Mouse (Mus musculus) embryonic facial prominence, embryonic 12.5 days (tissue): ENCODE data around the gene Cdh12. TPM values are rescaled to one million over a fixed set of nuclear protein-coding genes. Genes with fewer than 3 reads are reported as not detected.
"Not testable (repeated sequence)": the region's sequence is repeated elsewhere in the genome, so short reads cannot be mapped to it uniquely, and the experiment has no call there.

Source experiments
- ATAC-seq: fragments of 200-750 bp; cut with Nextera tagmentation; 2 replicates; pipeline ENCODE4 v1.8.0; 2017; ENCODE audit not compliant: insufficient number of reproducible peaks, insufficient read depth, low FRiP score, low TSS enrichment
- H3K27ac ChIP-seq: fragments of 300-500 bp; sonication (generic); 2 replicates; pipeline ENCODE4 v1.5.1; 2016; ENCODE audit warnings: mild to moderate bottlenecking
- H3K27me3 ChIP-seq: fragments of 300-500 bp; sonication (generic); 2 replicates; pipeline ENCODE4 v1.6.1; 2016; ENCODE audit warnings: mild to moderate bottlenecking, moderate library complexity
- H3K36me3 ChIP-seq: fragments of 300-500 bp; sonication (generic); 2 replicates; pipeline ENCODE4 v1.6.1; 2016; ENCODE audit warnings: mild to moderate bottlenecking
- H3K4me1 ChIP-seq: fragments of 300-500 bp; sonication (generic); 2 replicates; pipeline ENCODE4 v1.6.1; 2016
- H3K4me2 ChIP-seq: fragments of 300-500 bp; sonication (generic); replicated peaks from 2 replicates; pipeline ENCODE4 v1.6.1; 2016; ENCODE audit warnings: mild to moderate bottlenecking, moderate library complexity
- H3K4me3 ChIP-seq: fragments of 300-500 bp; sonication (generic); 2 replicates; pipeline ENCODE4 v1.5.1; 2016; ENCODE audit warnings: mild to moderate bottlenecking
- H3K9ac ChIP-seq: fragments of 300-500 bp; sonication (generic); 2 replicates; pipeline ENCODE4 v1.6.1; 2016; ENCODE audit warnings: mild to moderate bottlenecking, moderate library complexity
- H3K9me3 ChIP-seq: fragments of 300-500 bp; sonication (generic); 2 replicates; pipeline ENCODE4 v1.6.1; 2016; ENCODE audit warnings: mild to moderate bottlenecking, moderate library complexity
- WGBS: fragments of 180-500 bp; shearing (Covaris S2); methylation state at CpG from one replicate; pipeline ENCODE4 v1.1.7; 2016; 5-methylcytosine and 5-hydroxymethylcytosine counted together
- polyA plus RNA-seq: library from polyadenylated mRNA; unstranded; fragments of >200 nt; fragmentation: Nextera tagmentation; extraction: Ambion mirVana; gene quantifications from 2 replicates; pipeline ENCODE4 v1.2.1, GENCODE M21; 2016

Cdh12 gene
- polyA plus RNA-seq, 1 experiment from 2014 or later, result 0.91 TPM

DNA sequence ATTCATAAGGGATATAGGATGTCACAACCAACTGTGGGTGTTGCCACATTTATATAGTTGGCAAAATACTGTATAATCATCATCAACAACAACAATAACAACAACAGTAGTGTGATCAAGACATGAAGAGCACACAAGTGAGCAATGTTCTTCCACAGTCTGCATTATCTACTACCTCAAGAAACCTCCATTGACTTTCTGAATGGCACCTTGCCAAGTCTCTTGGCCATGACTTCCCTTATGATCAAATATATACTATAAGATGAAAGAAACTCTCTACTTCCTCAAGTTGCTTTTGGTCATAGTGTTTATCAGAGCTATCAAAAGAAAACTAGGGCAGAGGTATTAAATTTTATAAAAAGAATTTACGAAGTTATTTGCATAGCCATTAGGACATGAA lies 820.8 kb downstream of the Cdh12 start:
- ATAC-seq, result no peak

DNA sequence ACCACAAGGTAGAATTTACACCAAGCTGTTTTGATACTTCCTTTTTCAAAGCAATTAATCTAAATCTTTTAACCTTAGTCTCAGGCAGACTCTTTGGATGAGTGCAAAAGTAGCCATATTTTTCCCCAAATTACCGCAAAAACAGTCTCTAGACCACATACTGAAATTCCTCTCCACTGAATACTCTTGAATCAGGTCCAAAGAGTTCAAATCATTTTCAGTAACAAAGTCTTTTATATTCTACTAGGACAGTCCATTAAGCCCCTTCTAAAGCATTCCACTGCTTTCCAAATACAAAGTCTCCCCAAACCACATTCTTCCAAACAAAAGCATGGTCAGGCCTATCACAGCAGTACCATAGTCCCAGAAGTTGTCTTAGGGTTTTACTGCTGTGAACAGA lies 848.0 kb downstream of the Cdh12 start:
- WGBS, result 93% methylated on average over 1 of the region's 1 CpGs
- Histone ChIP-seq H3K27ac (no peak overlapping the region), H3K27me3 (no peaks in the 10 kb centered on the region), H3K9ac (no peak overlapping the region), H3K4me1 (no peaks in the 10 kb centered on the region), H3K36me3 (no peaks in the 10 kb centered on the region), H3K4me2 (no peak overlapping the region), H3K9me3 (no peaks in the 10 kb centered on the region), H3K4me3 (no peak overlapping the region)
- no peak for ATAC-seq

More for the DNA sequence above, 820.8 kb downstream of the Cdh12 start:
- Histone ChIP-seq H3K36me3 (no peaks in the 10 kb centered on the region), H3K27ac (no peak overlapping the region), H3K4me1 (no peaks in the 10 kb centered on the region), H3K4me3 (no peak overlapping the region), H3K4me2 (no peak overlapping the region), H3K9ac (no peak overlapping the region), H3K27me3 (no peaks in the 10 kb centered on the region), H3K9me3 (no peaks in the 10 kb centered on the region)
- 91% methylated on average over 1 of the region's 1 CpGs for WGBS

DNA sequence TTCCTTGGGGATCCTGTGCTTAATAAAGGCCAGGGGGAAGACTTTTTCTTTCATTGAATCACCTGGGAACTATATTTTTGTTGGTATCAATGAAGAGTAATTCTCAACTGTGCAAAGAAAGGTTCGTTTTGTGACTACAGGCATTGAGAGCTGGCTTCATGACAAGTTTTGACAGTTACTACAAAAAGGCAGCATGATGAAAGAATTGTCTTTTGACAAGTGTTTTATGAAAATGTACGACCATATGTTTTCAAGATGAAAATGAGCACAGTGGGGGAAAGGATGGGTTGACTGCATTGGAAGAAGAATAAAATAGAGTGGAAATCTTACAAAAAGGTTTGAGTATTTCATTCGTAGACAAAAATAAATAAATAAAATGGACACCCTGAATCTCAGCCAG lies 866.4 kb downstream of the Cdh12 start:
- Histone ChIP-seq H3K36me3 (no peaks in the 10 kb centered on the region), H3K27ac (no peak overlapping the region), H3K9me3 (no peaks in the 10 kb centered on the region), H3K4me2 (no peak overlapping the region), H3K9ac (no peak overlapping the region), H3K27me3 (no peaks in the 10 kb centered on the region), H3K4me3 (no peak overlapping the region), H3K4me1 (no peaks in the 10 kb centered on the region)
- WGBS, result 65% methylated on average over 3 of the region's 3 CpGs
- ATAC-seq, result no peak

DNA sequence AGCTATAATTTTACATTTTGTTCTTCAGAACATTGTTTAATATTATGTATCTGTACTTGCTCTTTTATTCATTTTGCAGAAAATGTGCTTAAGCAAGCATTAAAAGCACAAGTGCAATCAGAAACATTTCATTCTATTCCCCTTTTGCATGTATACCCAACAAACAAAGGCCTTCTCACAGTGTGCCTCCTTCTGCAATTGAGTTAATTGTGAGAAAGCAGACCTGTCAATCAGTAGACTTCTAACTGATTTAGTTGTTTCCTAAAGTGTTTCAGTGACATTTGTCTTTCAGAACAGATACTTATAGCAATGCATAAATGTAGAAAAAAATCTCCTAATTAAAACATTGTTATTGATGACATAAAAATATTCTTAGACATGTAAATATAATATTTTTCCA lies 894.8 kb downstream of the Cdh12 start:
- Histone ChIP-seq H3K9ac (no peak overlapping the region), H3K4me2 (no peak overlapping the region), H3K27ac (no peak overlapping the region), H3K4me1 (no peaks in the 10 kb centered on the region), H3K27me3 (no peaks in the 10 kb centered on the region), H3K4me3 (no peak overlapping the region), H3K36me3 (no peaks in the 10 kb centered on the region), H3K9me3 (no peaks in the 10 kb centered on the region)
- ATAC-seq, result no peak

DNA sequence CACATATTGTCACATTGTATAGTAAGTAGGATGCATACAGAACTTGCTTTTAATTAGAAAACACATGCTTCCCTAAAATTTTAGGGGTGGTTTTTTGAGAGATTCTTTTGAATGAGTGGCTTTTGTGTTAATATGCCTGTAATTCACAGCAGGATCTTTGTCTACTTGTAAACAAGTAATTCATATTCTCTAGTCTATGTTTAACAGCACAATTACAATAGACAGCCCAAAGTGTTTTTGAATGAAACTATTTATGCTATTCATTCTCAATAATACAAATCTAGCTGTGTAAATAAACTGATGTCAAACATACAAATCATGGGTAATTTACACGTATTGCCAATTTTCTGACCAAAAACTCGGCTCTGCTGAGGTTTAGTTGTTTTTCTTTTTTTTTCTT lies 895.3 kb downstream of the Cdh12 start:
- no peak for ATAC-seq
- Histone ChIP-seq H3K4me2 (no peak overlapping the region), H3K9ac (no peak overlapping the region), H3K9me3 (no peaks in the 10 kb centered on the region), H3K4me1 (no peaks in the 10 kb centered on the region), H3K27me3 (no peaks in the 10 kb centered on the region), H3K36me3 (no peaks in the 10 kb centered on the region), H3K4me3 (no peak overlapping the region), H3K27ac (no peak overlapping the region)
- 49% methylated on average over 2 of the region's 2 CpGs for WGBS

DNA sequence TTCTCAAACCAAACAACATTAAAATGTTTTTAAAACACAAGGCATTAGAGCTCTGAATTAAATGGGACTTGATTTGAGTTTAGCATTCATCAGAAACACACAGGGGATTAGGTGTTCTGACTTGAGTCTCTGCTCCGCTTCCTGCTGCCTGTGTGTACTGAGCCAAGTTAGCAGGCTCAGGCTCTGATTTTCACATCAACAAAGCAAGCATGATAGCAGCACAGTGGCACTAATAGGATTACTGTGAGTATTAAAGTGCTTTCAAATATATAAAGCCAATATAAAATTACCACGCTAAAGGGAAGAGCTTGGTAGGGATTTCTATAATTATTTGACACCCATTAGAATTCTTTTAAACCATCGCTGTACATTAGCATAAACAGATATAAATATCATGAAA lies 895.7 kb downstream of the Cdh12 start:
- Histone ChIP-seq H3K36me3 (no peaks in the 10 kb centered on the region), H3K4me3 (no peak overlapping the region), H3K4me1 (no peaks in the 10 kb centered on the region), H3K9ac (no peak overlapping the region), H3K27me3 (no peaks in the 10 kb centered on the region), H3K9me3 (no peaks in the 10 kb centered on the region), H3K4me2 (no peak overlapping the region), H3K27ac (no peak overlapping the region)
- 60% methylated on average over 3 of the region's 3 CpGs for WGBS
- no peak for ATAC-seq

DNA sequence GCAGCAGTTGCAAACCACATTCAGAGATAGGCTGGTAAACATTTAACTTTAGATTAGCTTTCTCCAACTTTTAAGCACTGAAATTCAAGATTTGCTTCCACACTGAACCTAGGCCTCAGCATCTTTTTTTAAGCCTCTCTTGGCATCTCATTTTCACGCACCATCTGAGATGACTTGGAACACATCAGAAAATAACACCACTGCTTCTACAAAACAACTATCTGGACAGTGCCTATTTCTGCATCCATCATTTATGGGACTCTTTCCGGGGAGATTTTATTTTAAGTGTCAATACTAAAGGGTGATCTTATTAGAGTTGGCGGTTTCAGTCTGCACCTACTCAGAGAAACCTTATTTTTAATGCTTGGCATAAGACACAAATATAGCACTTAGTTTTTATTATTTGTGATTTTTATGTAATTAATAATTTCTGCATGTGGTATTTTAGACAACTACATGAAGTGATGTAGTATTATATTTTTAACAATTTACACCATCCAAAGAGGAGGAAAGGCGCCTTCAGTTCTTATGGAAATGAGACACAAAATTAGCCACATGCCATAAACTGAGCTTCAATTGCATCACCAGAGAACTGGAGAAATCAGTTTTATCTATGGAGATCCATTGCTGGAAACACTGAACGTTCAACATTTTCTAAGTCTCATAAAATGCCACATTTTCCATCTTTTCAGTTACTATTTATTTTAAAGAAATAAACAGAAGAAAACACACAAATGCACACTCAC lies 906.5 kb downstream of the Cdh12 start:
- ATAC-seq, result no peak
- no peaks in the 10 kb centered on the region for H3K9me3 ChIP-seq
- H3K27me3 ChIP-seq, result no peaks in the 10 kb centered on the region
- 90% methylated on average over 5 of the region's 5 CpGs for WGBS
- no peaks in the 10 kb centered on the region for H3K36me3 ChIP-seq
- no peak overlapping the region for H3K9ac ChIP-seq
- no peak overlapping the region for H3K4me2 ChIP-seq
- H3K27ac ChIP-seq, result no peak overlapping the region
- H3K4me1 ChIP-seq, result no peaks in the 10 kb centered on the region
- H3K4me3 ChIP-seq, result no peak overlapping the region

DNA sequence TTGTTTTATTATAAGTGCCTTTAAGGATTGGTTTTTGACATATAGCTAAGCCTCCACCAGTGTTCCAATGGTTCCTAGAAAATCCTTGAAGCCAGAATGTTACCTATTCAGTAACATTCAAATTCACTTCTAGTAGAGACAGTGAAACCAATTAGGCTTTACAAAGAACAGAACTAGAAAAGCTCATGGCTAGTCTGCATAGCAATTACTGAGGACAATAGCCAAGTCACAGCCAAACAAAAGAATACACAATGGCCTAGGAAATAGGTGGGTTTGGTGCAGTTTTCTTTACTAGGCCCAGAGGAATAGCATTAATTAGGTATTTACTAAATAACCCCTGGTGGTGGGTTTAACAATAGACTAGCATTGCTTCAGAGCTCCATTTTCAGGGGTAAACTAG lies 917.3 kb downstream of the Cdh12 start:
- Histone ChIP-seq H3K4me1 (no peaks in the 10 kb centered on the region), H3K36me3 (no peaks in the 10 kb centered on the region), H3K27ac (no peak overlapping the region), H3K4me3 (no peak overlapping the region), H3K4me2 (no peak overlapping the region), H3K9ac (no peak overlapping the region), H3K9me3 (no peaks in the 10 kb centered on the region), H3K27me3 (no peaks in the 10 kb centered on the region)
- no peak for ATAC-seq

DNA sequence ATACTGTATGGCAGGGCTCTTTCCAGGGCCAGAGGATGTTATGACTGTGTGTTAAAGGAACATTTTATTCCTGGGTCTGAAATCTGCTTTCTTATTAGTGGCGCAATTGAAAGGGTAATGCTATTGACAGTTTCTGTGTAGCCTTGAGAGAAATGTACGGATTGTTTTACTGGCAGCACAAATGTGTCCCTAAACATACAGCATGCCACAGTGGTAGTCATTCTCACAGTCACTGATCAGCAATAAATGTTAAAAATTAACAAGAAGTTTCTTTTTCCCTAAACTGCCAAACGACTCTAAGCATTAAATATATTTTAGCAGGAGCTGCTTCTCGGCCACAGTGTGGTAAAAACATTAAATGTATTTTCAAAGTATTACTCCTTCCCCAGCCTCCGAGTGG lies 926.4 kb downstream of the Cdh12 start:
- ATAC-seq, result no peak
- no peak overlapping the region for H3K9ac ChIP-seq
- no peak overlapping the region for H3K4me3 ChIP-seq
- H3K27ac ChIP-seq, result no peak overlapping the region
- no peaks in the 10 kb centered on the region for H3K27me3 ChIP-seq
- 85% methylated on average over 5 of the region's 5 CpGs for WGBS
- no peaks in the 10 kb centered on the region for H3K36me3 ChIP-seq
- H3K9me3 ChIP-seq, result no peaks in the 10 kb centered on the region
- H3K4me2 ChIP-seq, result no peak overlapping the region
- no peaks in the 10 kb centered on the region for H3K4me1 ChIP-seq

DNA sequence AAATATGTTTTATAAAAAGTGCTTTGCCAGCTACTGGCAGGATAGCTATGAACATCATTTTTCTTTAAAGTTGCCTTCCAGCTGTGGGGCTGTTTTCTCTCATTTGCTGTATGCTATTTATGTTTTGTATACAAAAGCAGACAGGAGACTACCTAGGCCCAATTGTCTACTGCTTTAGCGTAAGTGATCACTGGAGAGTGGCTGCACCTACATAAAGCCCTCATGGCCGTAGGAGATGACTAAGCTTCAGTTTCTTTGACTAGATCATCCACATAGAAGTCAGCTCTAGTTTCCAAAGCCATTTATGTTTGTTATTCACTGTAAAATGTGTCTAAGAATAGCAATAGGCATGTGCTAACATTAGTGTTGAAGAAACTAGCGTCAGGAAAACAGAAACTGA lies 926.8 kb downstream of the Cdh12 start:
- Histone ChIP-seq H3K9ac (no peak overlapping the region), H3K4me1 (no peaks in the 10 kb centered on the region), H3K36me3 (no peaks in the 10 kb centered on the region), H3K27me3 (no peaks in the 10 kb centered on the region), H3K9me3 (no peaks in the 10 kb centered on the region), H3K4me3 (no peak overlapping the region), H3K27ac (no peak overlapping the region), H3K4me2 (no peak overlapping the region)
- no peak for ATAC-seq
- WGBS, result 74% methylated on average over 3 of the region's 3 CpGs

DNA sequence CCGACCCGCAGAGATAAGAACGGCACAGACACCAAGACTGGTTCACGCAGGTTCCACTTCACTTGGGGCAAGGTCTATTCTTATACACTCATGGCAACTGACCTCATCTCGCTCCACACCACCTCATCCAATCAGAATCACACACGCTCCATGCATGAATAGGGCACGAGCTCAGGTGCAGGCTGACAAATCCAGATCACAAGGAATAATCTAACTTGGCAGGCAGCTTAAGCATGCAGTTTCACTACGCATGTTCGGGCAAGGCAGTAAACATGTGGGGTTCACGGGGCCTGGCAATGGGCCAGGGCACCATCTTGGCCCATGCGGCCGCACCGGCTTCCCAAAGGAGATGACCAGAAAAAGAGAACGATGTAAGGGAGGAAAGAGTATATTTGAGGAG lies 942.4 kb downstream of the Cdh12 start:
- ATAC-seq, H3K27ac ChIP-seq, H3K4me2 ChIP-seq, H3K36me3 ChIP-seq, H3K4me1 ChIP-seq, H3K9me3 ChIP-seq, H3K4me3 ChIP-seq, H3K27me3 ChIP-seq, H3K9ac ChIP-seq: not testable (repeated sequence)
- 84% methylated on average over 14 of the region's 14 CpGs for WGBS

DNA sequence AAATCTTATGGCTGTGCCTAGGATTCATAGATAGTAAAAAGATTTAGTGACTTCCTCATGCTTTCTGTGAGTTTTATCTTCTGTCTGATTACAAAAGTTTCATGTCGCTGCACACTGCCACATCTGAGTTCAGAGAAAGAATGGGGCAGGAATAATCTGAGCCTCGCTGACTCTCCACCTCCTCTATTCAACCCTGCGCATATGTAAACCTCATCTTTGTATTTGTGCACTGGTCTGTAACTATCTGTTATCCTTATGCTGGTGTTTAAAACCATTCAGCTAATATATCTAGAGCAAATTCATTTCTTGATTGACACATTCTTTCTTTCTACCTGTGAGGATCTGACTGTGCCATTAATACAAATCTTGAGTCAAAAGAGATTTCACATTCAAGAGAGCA lies 944.0 kb downstream of the Cdh12 start:
- Histone ChIP-seq H3K9me3 (no peaks in the 10 kb centered on the region), H3K9ac (no peak overlapping the region), H3K4me1 (no peaks in the 10 kb centered on the region), H3K27ac (no peak overlapping the region), H3K27me3 (no peaks in the 10 kb centered on the region), H3K4me2 (no peak overlapping the region), H3K36me3 (no peaks in the 10 kb centered on the region), H3K4me3 (no peak overlapping the region)
- no peak for ATAC-seq
- WGBS, result 77% methylated on average over 3 of the region's 3 CpGs

DNA sequence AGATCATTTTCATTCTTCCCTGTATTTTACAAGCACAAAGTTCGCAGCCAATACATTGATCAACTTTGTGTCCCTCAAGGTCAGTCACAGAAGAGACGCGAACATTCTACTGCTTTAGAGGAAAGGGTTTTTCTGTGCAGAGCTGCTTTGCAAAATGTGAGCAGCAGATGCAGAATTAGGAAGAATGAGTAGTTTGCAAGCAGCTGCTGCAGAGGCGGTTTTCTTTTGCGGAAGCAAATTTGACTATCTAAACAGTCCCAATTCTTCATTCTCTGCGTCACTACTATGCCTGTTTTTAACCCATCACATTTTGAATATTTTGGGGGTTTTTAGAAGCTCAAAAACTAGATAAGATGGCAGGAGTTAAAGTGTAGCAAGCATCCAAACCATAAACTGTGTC lies 956.1 kb downstream of the Cdh12 start:
- no peak overlapping the region for H3K4me2 ChIP-seq
- no peaks in the 10 kb centered on the region for H3K9me3 ChIP-seq
- no peak overlapping the region for H3K4me3 ChIP-seq
- H3K27ac ChIP-seq, result no peak overlapping the region
- 71% methylated on average over 6 of the region's 6 CpGs for WGBS
- H3K27me3 ChIP-seq, result no peaks in the 10 kb centered on the region
- H3K9ac ChIP-seq, result no peak overlapping the region
- H3K36me3 ChIP-seq, result no peaks in the 10 kb centered on the region
- H3K4me1 ChIP-seq, result no peaks in the 10 kb centered on the region
- ATAC-seq, result no peak
